Mouse (Mus musculus) ES-Bruce4 (cell line): Measurements from ENCODE around the gene Gne. TPM values are rescaled to one million over a fixed set of nuclear protein-coding genes. Genes with fewer than 3 reads are reported as not detected.

Experiments
- H3K27ac ChIP-seq: 2 replicates; pipeline ENCODE4 v1.5.1; 2012; ENCODE audit warnings: low read length, inconsistent platforms; ENCODE audit not compliant: insufficient read depth
- H3K27me3 ChIP-seq: 2 replicates; pipeline ENCODE4 v1.6.1; 2012; ENCODE audit warnings: mild to moderate bottlenecking, low read length, inconsistent platforms; ENCODE audit not compliant: control insufficient read depth, poor library complexity, insufficient read depth, severe bottlenecking
- H3K36me3 ChIP-seq: 2 replicates; pipeline ENCODE4 v1.6.1; 2012; ENCODE audit warnings: inconsistent platforms, mild to moderate bottlenecking, low read length, moderate library complexity; ENCODE audit not compliant: control insufficient read depth, poor library complexity, insufficient read depth, severe bottlenecking
- H3K4me1 ChIP-seq: one replicate; pipeline ENCODE4 v1.8.1; 2011; ENCODE audit warnings: low read length; ENCODE audit not compliant: control insufficient read depth, insufficient read depth
- H3K4me3 ChIP-seq: 2 replicates; pipeline ENCODE4 v1.5.1; 2011; ENCODE audit warnings: low read depth, mild to moderate bottlenecking, low read length
- H3K9ac ChIP-seq: 2 replicates; pipeline ENCODE4 v1.6.1; 2012; ENCODE audit warnings: low read depth, mild to moderate bottlenecking, inconsistent platforms; ENCODE audit not compliant: poor library complexity, severe bottlenecking
- H3K9me3 ChIP-seq: replicated peaks from 2 replicates; pipeline ENCODE4 v1.6.1; 2012; ENCODE audit warnings: mild to moderate bottlenecking, low read length, inconsistent platforms; ENCODE audit not compliant: control insufficient read depth, poor library complexity, insufficient read depth, severe bottlenecking
- CTCF ChIP-seq: IDR thresholded peaks from one replicate; pipeline ENCODE4 v1.8.1; 2011; ENCODE audit warnings: low read depth, low read length
- EP300 ChIP-seq: IDR thresholded peaks from 2 replicates; pipeline ENCODE4 v1.6.1; 2011; ENCODE audit warnings: low read depth, low read length; ENCODE audit not compliant: insufficient read depth
- POLR2A ChIP-seq: IDR thresholded peaks from one replicate; pipeline ENCODE4 v1.8.1; 2011; ENCODE audit warnings: low read length; ENCODE audit not compliant: insufficient read depth
- polyA plus RNA-seq: library from polyadenylated mRNA; stranded (reverse); fragments of >200 nt; gene quantifications from 2 replicates; pipeline ENCODE4 v1.2.4, GENCODE M21; 2011; ENCODE audit warnings: low read depth; ENCODE audit not compliant: missing spikeins, insufficient read depth, insufficient read length

Gne gene
- polyA plus RNA-seq, 1 experiment, result 28.6 TPM

DNA sequence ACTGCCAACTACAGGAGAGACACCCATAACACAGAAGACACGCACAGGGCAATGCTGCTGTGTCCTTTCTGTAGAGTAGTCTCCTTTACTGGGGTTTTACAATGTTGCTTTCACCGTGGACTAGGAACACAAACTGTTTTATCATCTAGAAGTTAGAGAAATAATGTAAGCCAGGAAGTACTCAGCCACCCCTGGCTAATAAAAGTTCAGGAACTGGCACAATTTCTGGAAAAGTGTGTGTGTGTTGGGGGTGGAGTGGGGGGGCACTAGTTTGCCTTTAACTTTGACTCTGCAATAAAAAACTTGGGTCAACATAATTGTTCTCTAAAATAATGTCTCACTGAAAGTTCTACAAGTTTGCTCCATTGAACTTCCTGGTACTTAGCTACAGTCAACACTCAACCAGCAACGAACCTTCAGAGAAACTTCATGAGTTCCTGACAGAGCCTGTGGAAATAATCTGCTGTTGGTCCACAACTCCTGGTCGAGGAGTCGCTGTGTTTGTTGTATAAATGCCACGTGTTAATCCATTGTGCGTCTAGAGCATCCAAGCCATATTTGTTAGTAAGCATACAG lies 5.5 kb downstream of the Gne start:
- no peaks in the 10 kb centered on the region for H3K4me1 ChIP-seq
- no peaks in the 10 kb centered on the region for H3K36me3 ChIP-seq
- no peaks in the 10 kb centered on the region for H3K27me3 ChIP-seq
- H3K9ac ChIP-seq, result no peak overlapping the region
- H3K27ac ChIP-seq, result no peak overlapping the region
- no peaks in the 10 kb centered on the region for H3K9me3 ChIP-seq
- TF ChIP-seq EP300, result no peak
- no peak for TF ChIP-seq POLR2A
- TF ChIP-seq CTCF, result no peak
- no peak overlapping the region for H3K4me3 ChIP-seq

DNA sequence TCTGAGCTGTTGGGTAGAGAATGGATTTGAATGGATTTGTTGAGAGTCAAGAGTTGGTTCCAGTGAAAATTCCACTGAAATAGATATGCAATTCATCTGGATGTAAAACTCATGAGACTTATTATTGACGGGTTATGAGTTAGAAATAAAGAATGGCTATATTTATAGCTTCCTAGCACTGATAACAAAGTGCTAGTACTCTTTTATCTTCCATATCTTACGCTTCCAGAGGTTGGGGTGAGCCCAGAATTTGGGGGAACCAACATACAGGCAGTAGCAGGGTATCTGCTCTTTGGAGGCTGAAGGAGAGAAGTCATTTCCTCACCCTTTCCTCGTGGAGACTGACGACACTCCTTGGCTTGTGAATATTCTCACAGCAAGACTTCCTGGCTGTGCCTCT lies 9.6 kb downstream of the Gne start:
- Histone ChIP-seq H3K4me3 (no peak overlapping the region), H3K9ac (no peak overlapping the region), H3K9me3 (no peaks in the 10 kb centered on the region), H3K27ac (no peak overlapping the region), H3K27me3 (no peaks in the 10 kb centered on the region), H3K4me1 (no peaks in the 10 kb centered on the region), H3K36me3 (no peaks in the 10 kb centered on the region)
- TF ChIP-seq EP300, result no peak
- TF ChIP-seq POLR2A, result no peak
- TF ChIP-seq CTCF, result no peak

DNA sequence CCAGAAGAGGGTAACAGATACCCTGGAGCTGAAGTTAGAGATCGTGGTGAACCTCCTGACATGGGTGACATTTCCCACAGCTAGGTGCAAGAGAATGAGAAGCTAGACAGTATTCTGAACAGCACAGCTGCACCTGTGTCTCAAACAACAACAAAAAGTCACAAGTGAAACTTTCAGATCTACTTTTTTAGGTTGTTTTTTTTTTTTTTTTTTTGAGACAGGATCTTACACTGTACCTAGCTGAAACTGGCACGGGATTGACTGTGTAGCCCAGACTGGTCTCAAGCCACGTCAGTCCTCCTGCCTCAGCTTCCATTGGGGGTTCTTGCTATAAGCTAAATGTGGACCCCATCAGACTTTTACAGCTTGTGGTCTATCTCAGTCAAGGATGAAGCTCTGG lies 10.2 kb downstream of the Gne start:
- no peak overlapping the region for H3K9ac ChIP-seq
- TF ChIP-seq CTCF (no peak), EP300 (no peak), POLR2A (no peak)
- H3K4me3 ChIP-seq, result no peak overlapping the region
- H3K9me3 ChIP-seq, result no peaks in the 10 kb centered on the region
- no peak overlapping the region for H3K27ac ChIP-seq
- H3K27me3 ChIP-seq, result no peaks in the 10 kb centered on the region
- H3K4me1 ChIP-seq, result no peaks in the 10 kb centered on the region
- no peaks in the 10 kb centered on the region for H3K36me3 ChIP-seq

DNA sequence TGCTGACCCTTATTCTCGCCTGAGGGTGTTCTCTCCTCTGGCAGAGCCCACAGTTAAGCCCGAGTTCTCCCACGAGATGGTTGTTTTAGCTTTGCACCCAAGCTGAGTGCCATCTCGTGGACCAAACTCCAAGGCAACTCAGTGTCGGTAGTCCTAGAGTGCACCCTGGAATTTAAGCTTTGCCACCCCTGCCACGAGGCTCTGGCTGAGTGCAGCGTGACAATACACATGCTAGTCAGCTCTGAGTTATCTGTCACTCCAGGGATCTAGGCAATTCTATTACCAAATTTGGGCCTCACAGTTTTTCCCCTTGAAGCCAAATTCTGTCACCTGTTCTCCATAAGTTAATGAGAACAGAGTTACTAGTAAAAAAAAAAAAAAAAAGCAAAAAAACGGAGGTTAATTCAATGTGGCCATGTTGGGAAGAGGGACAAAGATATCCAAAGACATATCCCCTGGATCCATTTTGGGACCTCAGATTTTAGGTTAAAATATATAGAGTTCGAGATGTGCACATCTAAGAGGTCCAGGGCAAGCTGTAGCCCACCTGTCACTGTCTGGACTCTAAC lies 11.0 kb downstream of the Gne start:
- Histone ChIP-seq H3K4me1 (no peaks in the 10 kb centered on the region), H3K27me3 (no peaks in the 10 kb centered on the region), H3K27ac (no peak overlapping the region), H3K36me3 (no peaks in the 10 kb centered on the region), H3K9me3 (no peaks in the 10 kb centered on the region), H3K9ac (peak overlapping the region; percentile 47), H3K4me3 (peak overlapping the region; percentile 71)
- TF ChIP-seq CTCF (no peak), POLR2A (no peak), EP300 (no peak)

DNA sequence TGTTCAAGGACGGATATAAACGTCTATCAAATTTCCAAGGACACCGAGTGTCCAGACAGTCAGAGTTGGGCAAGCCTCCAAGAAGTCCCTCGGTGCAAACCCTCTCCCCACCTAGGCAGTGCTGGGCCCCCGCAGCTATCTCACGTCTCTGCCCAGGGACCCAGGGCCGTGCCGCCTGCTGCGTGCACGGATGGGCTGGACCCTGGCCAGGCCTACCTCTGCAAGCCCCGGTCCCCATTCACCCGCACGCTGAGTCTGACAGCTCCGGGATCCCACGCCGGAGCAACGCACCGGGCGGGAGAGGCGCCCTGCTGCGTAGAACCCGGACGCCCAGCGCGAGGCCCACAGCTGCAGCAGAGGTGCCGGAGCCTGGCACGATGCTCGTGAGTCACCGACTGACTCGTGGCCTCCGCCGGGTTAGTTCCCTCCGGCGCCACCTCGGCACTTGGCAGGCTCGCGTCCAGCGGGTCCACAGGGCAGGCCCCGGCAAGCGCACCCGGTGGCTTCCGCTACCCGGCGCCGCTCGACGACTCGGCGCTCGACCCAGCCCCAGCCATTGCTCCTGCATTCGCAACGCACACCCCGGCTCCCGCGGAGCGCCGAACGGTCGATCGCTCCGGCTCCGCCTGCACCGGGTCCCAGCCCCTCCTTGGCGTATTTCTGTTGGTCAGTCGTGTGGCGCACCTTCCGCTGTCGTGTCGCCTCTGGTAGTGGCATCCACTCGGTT lies 11.7 kb downstream of the Gne start:
- peak; percentile 71; the same call in 1 of the 2 replicates for TF ChIP-seq EP300
- TF ChIP-seq CTCF, result no peak
- TF ChIP-seq POLR2A, result peak; percentile 23
- H3K9me3 ChIP-seq, result no peaks in the 10 kb centered on the region
- no peaks in the 10 kb centered on the region for H3K4me1 ChIP-seq
- H3K9ac ChIP-seq, result peak overlapping the region; percentile 47
- no peaks in the 10 kb centered on the region for H3K36me3 ChIP-seq
- peak overlapping the region; percentile 71 for H3K4me3 ChIP-seq
- no peak overlapping the region for H3K27ac ChIP-seq
- H3K27me3 ChIP-seq, result no peaks in the 10 kb centered on the region

DNA sequence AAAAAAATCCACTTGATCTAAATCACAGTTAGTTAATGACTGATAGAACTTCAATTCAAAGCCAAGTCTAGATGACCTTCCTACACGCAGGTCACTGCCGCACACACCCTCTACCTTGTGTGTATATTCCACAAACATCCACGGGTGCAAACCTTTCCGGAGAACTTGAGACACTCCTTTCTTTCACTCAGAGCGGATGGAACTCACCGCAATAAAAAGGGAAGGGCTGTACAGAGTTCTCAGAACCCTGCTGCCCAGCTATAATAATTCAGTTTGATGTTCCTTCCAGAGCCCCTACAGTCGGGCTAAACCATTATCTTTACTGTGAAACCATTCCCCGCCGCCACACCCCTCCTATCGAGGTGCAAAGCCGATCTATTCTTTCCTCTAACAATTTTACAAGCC lies 12.2 kb downstream of the Gne start:
- no peaks in the 10 kb centered on the region for H3K27me3 ChIP-seq
- no peak overlapping the region for H3K27ac ChIP-seq
- H3K9ac ChIP-seq, result peak overlapping the region; percentile 47
- TF ChIP-seq EP300, result no peak
- TF ChIP-seq CTCF, result no peak
- H3K4me3 ChIP-seq, result peak overlapping the region; percentile 71
- no peaks in the 10 kb centered on the region for H3K9me3 ChIP-seq
- no peaks in the 10 kb centered on the region for H3K36me3 ChIP-seq
- no peaks in the 10 kb centered on the region for H3K4me1 ChIP-seq
